Mouse (Mus musculus) embryo, embryonic 10.5 days (tissue): ENCODE data around the gene Ttyh1.

Experiments
- DNase-seq: peaks from one replicate; pipeline ENCODE4 v3.0.0-alpha.2; 2015; ENCODE audit warnings: low spot score

Gene Ttyh1

GRCm38 (mm10) chr7:4123732-4124131 lies 4.5 kb downstream of the Ttyh1 start:
- DNase-seq, result peak; percentile 36

GRCm38 (mm10) chr7:4124315-4124759 lies 5.1 kb downstream of the Ttyh1 start:
- peak; percentile 90 for DNase-seq

GRCm38 (mm10) chr7:4124856-4125255 lies 5.6 kb downstream of the Ttyh1 start:
- no peak for DNase-seq

- DNase-seq, result no peak
Measured at GRCm38 (mm10) chr7:4125306-4125705, 6.1 kb downstream of the Ttyh1 start.

GRCm38 (mm10) chr7:4126992-4127785 lies 8.0 kb downstream of the Ttyh1 start:
- DNase-seq, result no peak

GRCm38 (mm10) chr7:4127894-4128293 lies 8.7 kb downstream of the Ttyh1 start:
- no peak for DNase-seq

GRCm38 (mm10) chr7:4128860-4129259 lies 9.7 kb downstream of the Ttyh1 start:
- DNase-seq, result no peak

GRCm38 (mm10) chr7:4130686-4131452 lies 11.7 kb downstream of the Ttyh1 start:
- DNase-seq, result peak; percentile 90

GRCm38 (mm10) chr7:4131964-4132363 lies 12.8 kb downstream of the Ttyh1 start:
- no peak for DNase-seq

- no peak for DNase-seq
Measured at GRCm38 (mm10) chr7:4132581-4132980, 13.4 kb downstream of the Ttyh1 start.

- no peak for DNase-seq
Measured at GRCm38 (mm10) chr7:4132998-4133397, 13.8 kb downstream of the Ttyh1 start.

GRCm38 (mm10) chr7:4134911-4135310 lies 15.7 kb downstream of the Ttyh1 start:
- no peak for DNase-seq

- no peak for DNase-seq
Measured at GRCm38 (mm10) chr7:4136404-4136770, 17.2 kb downstream of the Ttyh1 start.

GRCm38 (mm10) chr7:4136771-4137531 lies 17.7 kb downstream of the Ttyh1 start, which contains the start of gene Leng8:
Gene Leng8, plus strand, starts transcription at chr7:4137039.
- peak; percentile 98 for DNase-seq

- DNase-seq, result no peak
Measured at GRCm38 (mm10) chr7:4137746-4138145, 18.5 kb downstream of the Ttyh1 start.

GRCm38 (mm10) chr7:4138181-4138580 lies 19.0 kb downstream of the Ttyh1 start:
- DNase-seq, result no peak

GRCm38 (mm10) chr7:4138671-4139070 lies 19.5 kb downstream of the Ttyh1 start:
- no peak for DNase-seq

GRCm38 (mm10) chr7:4139391-4139790 lies 20.2 kb downstream of the Ttyh1 start:
- DNase-seq, result no peak

GRCm38 (mm10) chr7:4141648-4142325 lies 22.6 kb downstream of the Ttyh1 start:
- no peak for DNase-seq

GRCm38 (mm10) chr7:4142796-4143445 lies 23.7 kb downstream of the Ttyh1 start:
- DNase-seq, result no peak

GRCm38 (mm10) chr7:4143506-4143905 lies 24.3 kb downstream of the Ttyh1 start:
- no peak for DNase-seq
